Mouse (Mus musculus) thymus, postnatal 0 days (tissue): ENCODE data around the gene Dennd1c. TPM values are rescaled to one million over a fixed set of nuclear protein-coding genes. Genes with fewer than 3 reads are reported as not detected.
A peak's percentile ranks its signal among the peaks of the same experiment; 100 is the strongest.

Experiments
- DNase-seq: peaks from one replicate; pipeline ENCODE4 v3.0.0-alpha.2; 2015; ENCODE audit warnings: low spot score
- polyA plus RNA-seq: library from polyadenylated mRNA; unstranded; fragments of >200 nt; fragmentation: Nextera tagmentation; extraction: Ambion mirVana; gene quantifications from 2 replicates; pipeline ENCODE4 v1.2.1, GENCODE M21; 2015

The Dennd1c gene
- polyA plus RNA-seq, 1 experiment from 2014 or later = 65.1 TPM

GRCm38 (mm10) chr17:57048816-57049215 is 29.5 kb downstream of the Dennd1c start:
- no peak for DNase-seq

GRCm38 (mm10) chr17:57047406-57047805 is 30.9 kb downstream of the Dennd1c start:
- no peak for DNase-seq

GRCm38 (mm10) chr17:57041554-57041953 is 36.8 kb downstream of the Dennd1c start, which contains the start of gene Slc25a41:
TSS of gene Slc25a41 (minus strand) at chr17:57041654.
- DNase-seq = no peak

GRCm38 (mm10) chr17:57038978-57039377 is 39.3 kb downstream of the Dennd1c start:
- no peak for DNase-seq

GRCm38 (mm10) chr17:57032854-57033253 is 45.5 kb downstream of the Dennd1c start:
- DNase-seq = no peak

GRCm38 (mm10) chr17:57031661-57032420 is 46.5 kb downstream of the Dennd1c start:
- DNase-seq = peak; percentile 100

- peak; percentile 63 for DNase-seq
Observed at GRCm38 (mm10) chr17:57030931-57031660, 47.2 kb downstream of the Dennd1c start, which contains the start of gene Khsrp. TSS of gene Khsrp (minus strand) at chr17:57031522.

GRCm38 (mm10) chr17:57029691-57030090 is 48.6 kb downstream of the Dennd1c start:
- DNase-seq = no peak

- no peak for DNase-seq
Observed at GRCm38 (mm10) chr17:57027471-57027870, 50.8 kb downstream of the Dennd1c start.

- DNase-seq = no peak
Observed at GRCm38 (mm10) chr17:57020960-57021359, 57.4 kb downstream of the Dennd1c start.

GRCm38 (mm10) chr17:57019693-57020092 is 58.6 kb downstream of the Dennd1c start:
- no peak for DNase-seq

Other genes with a start within 250 kb of the Dennd1c start
- 3.0 and 3.2 TPM in 2 replicates for gene Rfx2, start 247.5 kb downstream of the Dennd1c start, polyA plus RNA-seq
- gene Acsbg2, start 204.1 kb downstream of the Dennd1c start, polyA plus RNA-seq = not detected in 2 replicates
- 0.21 and 0.26 TPM in 2 replicates for gene 1700061G19Rik, start 203.0 kb downstream of the Dennd1c start, polyA plus RNA-seq
- 24.2 and 26.6 TPM in 2 replicates for gene Mllt1, start 143.1 kb downstream of the Dennd1c start, polyA plus RNA-seq
- not detected in 2 replicates for gene Acer1, start 96.4 kb downstream of the Dennd1c start, polyA plus RNA-seq
- 111 and 113 TPM in 2 replicates for gene Clpp, start 88.2 kb downstream of the Dennd1c start, polyA plus RNA-seq
- 35.0 and 35.6 TPM in 2 replicates for gene Alkbh7, start 81.2 kb downstream of the Dennd1c start, polyA plus RNA-seq
- 0.55 TPM in 1 of 2 replicates, not detected in the other for gene Pspn, start 78.5 kb downstream of the Dennd1c start, polyA plus RNA-seq
- gene Gtf2f1, start 67.2 kb downstream of the Dennd1c start, polyA plus RNA-seq = 76.1 and 81.7 TPM in 2 replicates
- gene Gm17949, start 67.0 kb downstream of the Dennd1c start, polyA plus RNA-seq = 0.42 and 0.53 TPM in 2 replicates
- gene Khsrp, start 47.0 kb downstream of the Dennd1c start, polyA plus RNA-seq = 37.5 and 42.3 TPM in 2 replicates
- gene Slc25a41, start 36.9 kb downstream of the Dennd1c start, polyA plus RNA-seq = 0.10 TPM in 1 of 2 replicates, not detected in the other
- 1.6 and 2.7 TPM in 2 replicates for gene Crb3, start 19.4 kb downstream of the Dennd1c start, polyA plus RNA-seq
- gene Slc25a23, start 18.7 kb downstream of the Dennd1c start, polyA plus RNA-seq = 8.3 and 8.8 TPM in 2 replicates
- gene Tubb4a, start 9.3 kb upstream of the Dennd1c start, polyA plus RNA-seq = 1.0 and 1.2 TPM in 2 replicates
- 2.7 and 3.0 TPM in 2 replicates for gene Tnfsf9, start 26.8 kb upstream of the Dennd1c start, polyA plus RNA-seq
- 1.7 and 1.9 TPM in 2 replicates for gene Cd70, start 71.3 kb upstream of the Dennd1c start, polyA plus RNA-seq
- gene Tnfsf14, start 115.7 kb upstream of the Dennd1c start, polyA plus RNA-seq = 3.4 and 4.7 TPM in 2 replicates
- 5.0 and 5.4 TPM in 2 replicates for gene C3, start 149.6 kb upstream of the Dennd1c start, polyA plus RNA-seq
- gene Gpr108, start 169.9 kb upstream of the Dennd1c start, polyA plus RNA-seq = 37.3 and 40.0 TPM in 2 replicates
- 15.7 and 18.2 TPM in 2 replicates for gene Trip10, start 170.9 kb upstream of the Dennd1c start, polyA plus RNA-seq
- gene Vav1, start 200.6 kb upstream of the Dennd1c start, polyA plus RNA-seq = 131 and 133 TPM in 2 replicates